Mouse (Mus musculus) lung, postnatal 36 days (tissue): Measurements from ENCODE around the gene Lrrc55.

Experiments
- DNase-seq: peaks from one replicate; pipeline ENCODE4 v3.0.0; 2022; ENCODE audit warnings: mixed read lengths

Lrrc55 gene

DNA sequence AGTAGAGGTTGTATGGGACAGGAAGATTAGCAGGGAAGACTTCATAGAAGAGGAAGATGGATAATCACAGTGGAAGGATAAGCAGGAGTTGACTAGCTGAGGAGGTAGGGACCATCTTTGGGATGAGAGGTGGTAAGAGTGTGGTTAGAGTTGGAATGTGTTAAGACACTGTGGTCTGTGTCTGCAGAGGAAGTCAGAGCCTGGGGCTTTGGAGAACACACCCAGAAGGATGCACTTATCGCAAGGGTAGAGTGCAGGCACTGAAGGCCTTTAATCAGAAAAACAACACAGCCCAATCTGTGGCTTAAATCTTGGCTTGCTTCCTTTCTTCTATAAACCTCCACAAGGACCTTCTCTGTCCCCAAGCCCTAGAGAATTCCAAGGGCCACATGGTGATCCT lies 28.7 kb downstream of the Lrrc55 start:
- peak; percentile 7 for DNase-seq

- no peak for DNase-seq
Measured at GRCm38 (mm10) chr2:85167624-85168023, 29.4 kb downstream of the Lrrc55 start.

DNA sequence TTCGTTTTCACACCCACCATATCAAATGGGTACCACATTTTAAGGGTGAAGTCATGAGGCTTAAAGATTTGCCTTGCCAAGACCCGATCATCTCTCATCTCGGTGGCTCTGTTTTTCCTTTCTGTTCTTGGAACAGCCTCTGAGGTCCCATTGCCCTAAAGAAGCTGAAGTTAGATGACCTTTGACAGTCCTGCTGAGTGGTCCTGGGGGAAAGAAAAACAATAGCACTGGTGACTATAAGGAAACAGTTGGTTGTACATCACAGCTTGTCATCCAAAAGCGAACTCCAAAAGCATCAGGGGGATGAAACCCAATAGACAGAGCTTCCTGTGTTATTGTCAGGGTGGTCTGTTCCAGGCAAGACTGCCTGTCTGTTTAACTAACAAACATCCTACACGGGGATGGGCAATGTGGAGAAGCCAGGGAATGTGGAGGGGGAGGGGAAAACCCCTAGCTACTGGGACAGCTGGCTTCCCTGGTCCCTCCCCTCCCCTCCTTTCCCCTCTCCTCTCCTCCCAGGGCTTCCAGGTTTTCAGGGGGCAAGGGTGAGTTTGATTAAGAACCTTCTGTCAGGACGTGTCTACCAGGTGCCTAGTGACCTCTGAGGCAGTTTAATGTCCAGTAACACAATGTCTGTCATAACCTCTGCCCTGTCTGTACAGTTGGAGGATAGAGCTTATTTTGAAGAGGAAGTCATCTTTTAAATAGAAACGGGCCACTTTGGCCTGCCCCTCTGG lies 33.5 kb downstream of the Lrrc55 start:
- DNase-seq: peak; percentile 29

- DNase-seq: no peak
Measured at GRCm38 (mm10) chr2:85161638-85162093, 35.3 kb downstream of the Lrrc55 start.

- no peak for DNase-seq
Measured at GRCm38 (mm10) chr2:85160901-85161637, 35.9 kb downstream of the Lrrc55 start.

GRCm38 (mm10) chr2:85157382-85157781 lies 39.6 kb downstream of the Lrrc55 start:
- no peak for DNase-seq

DNA sequence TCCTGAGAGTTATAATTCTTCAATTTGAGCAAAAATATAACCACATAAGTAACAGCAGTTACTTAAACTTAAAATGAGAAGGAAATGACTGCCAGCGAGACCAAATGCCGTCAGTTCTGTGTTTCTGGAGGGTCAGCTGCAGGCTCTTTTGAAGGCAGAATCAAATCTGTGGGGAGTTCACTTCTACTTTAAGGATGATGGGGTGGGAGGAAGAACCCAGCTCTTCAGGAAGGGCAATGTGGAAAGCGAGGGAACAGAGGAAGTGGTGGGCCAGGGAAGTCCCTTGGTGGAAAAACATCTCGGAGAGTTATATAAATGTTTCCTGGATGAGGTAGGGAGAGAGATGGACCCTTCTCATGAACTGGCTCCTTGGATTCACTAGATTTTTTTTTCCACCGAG lies 40.9 kb downstream of the Lrrc55 start:
- DNase-seq: no peak

GRCm38 (mm10) chr2:85155334-85155733 lies 41.7 kb downstream of the Lrrc55 start:
- no peak for DNase-seq

DNA sequence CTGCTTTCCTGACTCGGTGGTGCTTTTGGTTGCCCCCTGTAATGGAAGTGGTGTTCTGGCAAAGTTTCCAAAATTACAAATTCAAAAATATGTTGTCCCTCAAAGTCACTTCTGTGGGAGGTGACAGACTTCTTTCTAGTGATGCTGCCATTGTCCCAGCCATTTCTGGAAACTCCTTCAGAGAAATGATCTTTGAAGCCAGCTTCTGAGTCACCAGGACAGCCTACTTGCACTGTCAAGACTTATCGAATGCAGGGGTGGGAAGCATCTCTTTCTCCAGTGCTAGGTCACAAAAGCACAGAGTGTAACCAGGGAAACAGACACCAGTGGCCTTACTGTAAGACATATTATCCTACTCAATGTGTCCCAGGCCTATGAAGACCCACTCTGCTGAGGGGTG lies 45.8 kb downstream of the Lrrc55 start:
- DNase-seq: no peak

- no peak for DNase-seq
Measured at GRCm38 (mm10) chr2:85150373-85150772, 46.6 kb downstream of the Lrrc55 start.

- DNase-seq: no peak
Measured at GRCm38 (mm10) chr2:85147481-85147880, 49.5 kb downstream of the Lrrc55 start.

DNA sequence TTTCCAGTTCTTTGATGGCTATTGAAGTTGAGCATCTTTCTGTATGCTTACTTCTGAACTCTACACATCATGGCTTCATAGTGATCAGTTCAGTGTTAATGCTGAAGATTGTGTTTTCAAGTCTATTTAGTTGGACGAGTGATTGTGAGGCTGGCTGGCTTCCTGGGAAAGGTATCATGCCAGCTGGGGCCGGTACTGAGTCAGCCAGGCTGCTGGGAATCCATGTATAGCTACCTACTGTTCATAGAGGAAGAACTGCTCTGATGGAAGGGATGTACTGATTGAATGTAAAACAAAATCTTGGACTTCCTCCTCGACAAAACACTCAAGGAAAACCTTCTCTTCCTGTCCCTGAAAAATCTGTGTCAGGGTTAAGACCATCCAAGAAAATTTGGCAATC lies 51.7 kb downstream of the Lrrc55 start:
- no peak for DNase-seq

- DNase-seq: no peak
Measured at GRCm38 (mm10) chr2:85144908-85145307, 52.1 kb downstream of the Lrrc55 start.

DNA sequence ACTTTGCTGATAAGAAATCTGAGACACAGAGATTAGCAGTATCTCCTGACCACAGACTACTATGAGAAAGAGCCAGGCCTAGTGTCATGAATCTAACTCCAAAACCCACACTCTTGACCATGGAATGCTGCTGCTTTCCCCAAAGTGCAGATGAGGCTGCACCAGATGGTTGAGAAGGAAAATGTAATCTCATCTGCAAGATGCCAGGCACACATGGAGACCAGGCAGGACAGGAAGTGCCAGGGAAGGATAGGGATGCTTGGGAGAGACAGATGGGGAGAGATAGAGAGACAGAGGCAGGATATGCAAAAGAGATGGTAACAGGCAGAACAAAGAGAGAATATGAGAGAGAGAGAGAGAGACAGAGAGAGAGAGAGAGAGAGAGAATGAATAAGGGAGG lies 56.2 kb downstream of the Lrrc55 start:
- DNase-seq: no peak

DNA sequence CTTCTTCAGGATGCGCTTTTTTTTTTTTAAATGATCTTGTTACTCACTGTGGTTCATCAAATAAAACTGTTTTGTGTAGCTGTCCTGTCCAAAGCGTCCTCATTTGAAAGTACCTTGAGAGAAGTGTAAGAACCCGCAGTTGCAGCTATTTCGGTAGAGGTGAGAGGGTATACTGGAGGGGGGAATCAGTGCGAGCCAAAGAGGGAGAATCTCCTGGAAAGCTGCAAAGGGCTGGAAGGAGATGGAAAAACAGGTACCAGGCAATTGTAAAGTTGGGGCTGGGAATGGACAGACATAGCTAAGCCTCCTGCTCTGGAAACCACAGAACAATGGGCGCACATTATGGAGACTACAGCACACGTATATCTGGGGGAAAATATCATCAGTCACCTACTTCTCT lies 57.2 kb downstream of the Lrrc55 start:
- no peak for DNase-seq

DNA sequence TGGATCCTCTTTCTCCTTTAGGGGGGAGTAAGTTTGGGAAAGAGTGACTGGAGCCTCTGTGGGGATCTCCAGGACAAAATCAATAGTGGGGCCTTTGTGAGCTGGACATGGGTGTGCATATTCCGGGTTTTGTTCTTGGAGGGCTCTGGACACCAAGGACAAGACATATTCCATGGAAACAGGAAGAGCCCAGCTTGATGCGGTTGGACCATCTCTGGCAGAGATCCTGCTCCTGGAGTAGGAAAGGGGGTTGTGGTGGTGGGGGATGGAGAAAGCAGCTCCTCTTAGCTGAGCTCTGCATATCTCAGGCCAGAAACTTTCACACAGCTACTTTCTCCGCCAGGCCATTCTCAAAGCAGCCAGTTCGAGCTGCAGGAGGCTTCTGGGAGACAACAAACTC lies 57.6 kb downstream of the Lrrc55 start:
- DNase-seq: peak; percentile 58

GRCm38 (mm10) chr2:85138143-85138542 lies 58.9 kb downstream of the Lrrc55 start:
- DNase-seq: no peak

DNA sequence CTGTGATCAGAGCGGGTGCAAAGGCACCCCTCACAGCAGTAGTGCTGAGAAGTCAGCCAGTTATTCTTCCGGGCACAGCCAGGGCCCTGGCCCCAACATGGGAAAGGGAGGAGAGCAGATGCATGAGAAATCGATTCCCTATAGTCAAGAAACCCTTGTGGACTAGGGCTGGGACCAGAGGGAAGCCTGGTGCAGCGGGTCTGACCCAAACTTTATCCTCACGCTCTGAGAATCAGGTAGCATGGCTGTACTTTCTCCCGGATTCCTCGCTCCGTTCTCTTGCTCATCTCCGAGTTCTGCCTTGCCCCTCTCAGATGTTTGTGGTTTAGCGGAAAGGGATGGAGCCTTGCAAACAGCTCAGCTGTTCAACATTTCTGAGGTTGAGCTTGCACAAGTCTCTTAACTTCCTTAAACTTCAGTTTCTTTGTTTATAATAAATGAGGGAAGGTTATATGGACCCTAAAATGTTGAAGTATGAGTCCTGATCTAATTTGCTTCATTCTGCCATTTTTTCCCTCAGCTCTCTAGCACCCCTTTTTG lies 59.3 kb downstream of the Lrrc55 start:
- DNase-seq: peak; percentile 23

- peak; percentile 8 for DNase-seq
Measured at GRCm38 (mm10) chr2:85136831-85137520, 60.0 kb downstream of the Lrrc55 start.

GRCm38 (mm10) chr2:85136089-85136488 lies 60.9 kb downstream of the Lrrc55 start, which contains the start of gene Aplnr:
TSS of gene Aplnr (plus strand) at chr2:85136225.
- peak; percentile 67 for DNase-seq

DNA sequence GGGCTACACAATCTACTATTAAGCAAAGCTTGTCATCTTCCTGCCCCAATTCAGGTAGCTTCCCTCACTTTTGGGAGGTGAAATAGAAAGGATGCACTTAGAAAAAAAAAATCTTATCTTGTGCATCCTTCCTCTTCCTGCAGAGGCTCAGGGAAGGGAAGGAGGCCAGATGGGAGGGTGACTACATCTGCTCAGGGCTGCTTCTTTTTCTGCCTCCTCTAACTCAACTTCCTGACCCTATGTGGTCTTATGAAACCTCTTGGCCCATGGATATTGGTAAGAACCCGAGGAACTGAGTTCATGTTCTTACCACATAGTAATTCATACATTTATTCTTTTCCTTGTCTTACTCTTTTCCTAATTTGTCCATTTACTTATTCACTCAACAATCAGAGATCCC lies 61.9 kb downstream of the Lrrc55 start:
- no peak for DNase-seq

DNA sequence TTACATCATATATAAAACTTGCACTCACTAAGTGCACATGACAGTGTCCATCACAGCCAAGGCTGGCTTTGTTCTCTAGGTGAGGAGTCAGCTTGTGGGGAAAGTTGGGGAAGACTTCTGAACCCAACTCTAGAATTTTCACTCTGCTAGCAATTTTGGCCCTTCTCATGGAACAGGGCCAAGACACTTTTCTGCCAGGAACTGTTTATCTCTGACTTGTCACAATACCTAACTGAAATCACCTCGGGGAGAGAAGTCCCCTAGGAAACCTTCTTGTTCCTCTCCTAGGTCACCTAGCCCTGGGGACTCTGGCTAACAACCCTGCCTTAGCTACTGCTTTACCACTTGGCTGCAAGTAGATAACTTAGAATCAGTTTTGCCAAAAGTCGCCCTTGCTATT lies 64.8 kb downstream of the Lrrc55 start:
- no peak for DNase-seq

DNA sequence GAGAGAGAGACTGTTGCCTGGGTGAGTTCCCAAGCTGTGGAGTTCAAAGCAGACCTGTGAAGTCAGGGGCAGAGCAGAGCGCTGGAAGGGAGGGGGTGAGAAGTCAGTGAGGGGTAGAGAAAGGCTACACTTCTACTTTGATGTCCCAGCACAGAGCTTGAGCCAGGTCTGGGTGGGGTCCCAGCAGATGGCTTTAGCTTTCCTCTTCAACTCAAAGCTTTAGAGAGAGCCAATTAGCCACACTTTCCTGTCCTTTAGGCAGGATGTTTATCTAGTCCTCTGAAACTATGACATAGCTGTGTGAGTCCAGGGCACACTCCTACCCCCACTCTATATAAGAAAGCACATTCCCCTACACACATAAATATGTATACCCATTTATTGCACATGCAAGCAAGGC lies 65.3 kb downstream of the Lrrc55 start:
- DNase-seq: peak; percentile 42
